Comparison of ENCODE assay signal across 22 mouse cellular contexts in genomic region chr9:102862260-102862659, GRCm38 (mm10). TPM values are rescaled to one million over a fixed set of nuclear protein-coding genes. Genes with fewer than 3 reads are reported as not detected.
DNase-seq lines count a peak whose midpoint lies in the region; ATAC-seq and TF ChIP-seq lines count a peak whose summit lies in the region.
"Had no signal": no experiment of that assay in that cellular context is flagged by ENCODE, and none has a peak within 500 bp of the region (broad histone marks: within the 10 kb centered on the region; RNA-seq: fewer than 3 reads in every experiment).

No protein-coding gene starts in this region.

- peaks cover 15% of the 10 kb centered on the region for H3K79me2 ChIP-seq in MEL (ENCODE audit: control insufficient read depth, insufficient read depth, low read length, poor library complexity)

- peaks cover 4% of the 10 kb centered on the region for H3K9me3 ChIP-seq in embryonic facial prominence, embryonic 13.5 days
- H3K9me3 ChIP-seq in embryonic facial prominence, embryonic 10.5 days = peaks cover 12% of the 10 kb centered on the region
- H3K9me3 ChIP-seq in heart, embryonic 16.5 days (replicated peaks; ENCODE audit: control insufficient read depth, low read length) = no peaks in the 10 kb centered on the region
- no peaks in the 10 kb centered on the region for H3K9me3 ChIP-seq in MEL (replicated peaks; ENCODE audit: insufficient read depth, low read length)
- 0 out of 2 replicates have a peak, but pooled peaks cover 6% of the 10 kb centered on the region for H3K9me3 ChIP-seq in intestine, embryonic 16.5 days (ENCODE audit: control insufficient read depth, low read length)
- H3K9me3 ChIP-seq: heart, embryonic 15.5 days; hindbrain, embryonic 15.5 days had no signal

- no peak overlapping the region; the same call in 1 of the 2 replicates for H3K27ac ChIP-seq in embryonic facial prominence, embryonic 13.5 days
- no peak overlapping the region for H3K27ac ChIP-seq in embryonic facial prominence, embryonic 10.5 days (replicated peaks)
- peak overlapping the region; percentile 82; the same call in 1 of the 2 replicates for H3K27ac ChIP-seq in heart, embryonic 16.5 days (ENCODE audit: low read length)
- peak overlapping the region; percentile 33; the same call in 1 of the 2 replicates for H3K27ac ChIP-seq in MEL (ENCODE audit: control insufficient read depth, low read depth, low read length)
- H3K27ac ChIP-seq in intestine, embryonic 16.5 days (ENCODE audit: low read length) = peak overlapping the region; percentile 57
- H3K27ac ChIP-seq in cerebellum, adult 2 months (ENCODE audit: insufficient read depth, low read length) = no peak overlapping the region
- H3K27ac ChIP-seq: forebrain, embryonic 12.5 days; gastrocnemius, adult 2 months; hindbrain, embryonic 15.5 days had no signal

- no peak for TF ChIP-seq RAD21 in MEL (IDR thresholded peaks at IDR 0.05; ENCODE audit: low read depth, low read length)

- 0 out of 2 replicates have a peak overlapping the region, but pooled peaks have one; percentile 4 for H3K9ac ChIP-seq in embryonic facial prominence, embryonic 13.5 days
- H3K9ac ChIP-seq in heart, embryonic 16.5 days (ENCODE audit: low read length) = no peak overlapping the region
- H3K9ac ChIP-seq in MEL (ENCODE audit: control insufficient read depth, low read depth, low read length, poor library complexity, severe bottlenecking) = no peak overlapping the region
- H3K9ac ChIP-seq in intestine, embryonic 16.5 days (ENCODE audit: low read depth, low read length) = 0 out of 2 replicates have a peak overlapping the region, but pooled peaks have one; percentile 43
- H3K9ac ChIP-seq: forebrain, embryonic 12.5 days; forebrain, postnatal 0 days; heart, embryonic 15.5 days; hindbrain, embryonic 15.5 days had no signal

- peaks cover 68% of the 10 kb centered on the region for H3K4me1 ChIP-seq in embryonic facial prominence, embryonic 13.5 days
- peaks cover 61% of the 10 kb centered on the region for H3K4me1 ChIP-seq in embryonic facial prominence, embryonic 10.5 days
- H3K4me1 ChIP-seq in heart, embryonic 16.5 days (ENCODE audit: control insufficient read depth, insufficient read depth, low read length) = peaks cover 59% of the 10 kb centered on the region
- peaks cover 13 to 47% of the 10 kb centered on the region in 2 experiments for H3K4me1 ChIP-seq in MEL (ENCODE audit: control insufficient read depth in 1 of 2, insufficient read depth in 2 of 2, low read length in 2 of 2)
- peaks cover 66% of the 10 kb centered on the region for H3K4me1 ChIP-seq in intestine, embryonic 16.5 days (ENCODE audit: control insufficient read depth, insufficient read depth, low read length)
- H3K4me1 ChIP-seq in cerebellum, adult 2 months (ENCODE audit: control insufficient read depth, insufficient read depth, low read length) = peaks cover 26% of the 10 kb centered on the region

- H3K27me3 ChIP-seq in embryonic facial prominence, embryonic 13.5 days = no peaks in the 10 kb centered on the region
- no peaks in the 10 kb centered on the region for H3K27me3 ChIP-seq in embryonic facial prominence, embryonic 10.5 days (replicated peaks; ENCODE audit: low read depth, poor library complexity, severe bottlenecking)
- H3K27me3 ChIP-seq in heart, embryonic 16.5 days (ENCODE audit: control insufficient read depth, insufficient read depth, low read length) = no peaks in the 10 kb centered on the region
- no peaks in the 10 kb centered on the region for H3K27me3 ChIP-seq in MEL (ENCODE audit: control insufficient read depth in 1 of 2, insufficient read depth in 2 of 2, low read length in 2 of 2)
- no peaks in the 10 kb centered on the region for H3K27me3 ChIP-seq in intestine, embryonic 16.5 days (replicated peaks; ENCODE audit: control insufficient read depth, insufficient read depth, low read length)
- H3K27me3 ChIP-seq in cerebellum, adult 2 months (ENCODE audit: control insufficient read depth, insufficient read depth, low read length) = no peaks in the 10 kb centered on the region
- H3K27me3 ChIP-seq: forebrain, embryonic 12.5 days; heart, embryonic 15.5 days; hindbrain, embryonic 15.5 days; Patski had no signal

- DNase-seq in embryonic facial prominence, embryonic 10.5 days (ENCODE audit: low spot score) = no peak
- no peak for DNase-seq in heart, adult 9 months (ENCODE audit: low spot score in 2 of 2)
- peak; percentile 71 for DNase-seq in MEL (ENCODE audit: low read depth, low spot score)
- no peak for DNase-seq in cerebellum, adult 2 months
- DNase-seq in urinary bladder, postnatal 25 days (ENCODE audit: low spot score) = no peak
- DNase-seq: adrenal gland, postnatal 14 days; cerebellum, adult 11-12 months; cerebellum, adult 9-11 months; cerebellum, postnatal 36 days; forebrain, postnatal 0 days; gastrocnemius, adult 2 months; gastrocnemius, postnatal 36 days; heart, adult 18-20 months; heart, postnatal 36 days had no signal

- no peak for TF ChIP-seq CTCF in MEL (IDR thresholded peaks at IDR 0.05 in 2 of 3, conservative IDR thresholded peaks at IDR 0.05 in 1 of 3; ENCODE audit: control insufficient read depth in 1 of 3, insufficient read depth in 1 of 3, low read depth in 2 of 3, low read length in 3 of 3, poor library complexity in 1 of 3, severe bottlenecking in 1 of 3)
- no peak for TF ChIP-seq CTCF in cerebellum, adult 2 months (IDR thresholded peaks at IDR 0.05; ENCODE audit: borderline replicate concordance, insufficient read depth, low read depth, low read length)

- TF ChIP-seq EP300 in MEL (IDR thresholded peaks at IDR 0.05; ENCODE audit: low read depth in 1 of 2, low read length in 2 of 2) = peak; percentile 74

- no peak for ATAC-seq in embryonic facial prominence, embryonic 13.5 days (ENCODE audit: insufficient number of reproducible peaks, insufficient read depth, low FRiP score, low TSS enrichment, low read depth)
- no peak for ATAC-seq in heart, embryonic 16.5 days (replicated peaks; ENCODE audit: extremely low read depth, insufficient read depth, low FRiP score)
- no peak for ATAC-seq in intestine, embryonic 16.5 days
- ATAC-seq: activated CD4-positive, CD25-positive, alpha-beta regulatory T cell, adult 4 months; forebrain, postnatal 0 days; Patski had no signal

- no peak overlapping the region for H3K4me3 ChIP-seq in embryonic facial prominence, embryonic 13.5 days
- no peak overlapping the region for H3K4me3 ChIP-seq in embryonic facial prominence, embryonic 10.5 days
- no peak overlapping the region for H3K4me3 ChIP-seq in heart, embryonic 16.5 days (ENCODE audit: low read length)
- no peak overlapping the region for H3K4me3 ChIP-seq in MEL (ENCODE audit: control insufficient read depth in 1 of 2, insufficient read depth in 1 of 2, low read depth in 2 of 2, low read length in 2 of 2)
- H3K4me3 ChIP-seq in intestine, embryonic 16.5 days (ENCODE audit: low read length) = no peak overlapping the region
- no peak overlapping the region for H3K4me3 ChIP-seq in cerebellum, adult 2 months (replicated peaks; ENCODE audit: insufficient read depth, low read depth, low read length)
- H3K4me3 ChIP-seq: forebrain, embryonic 12.5 days; gastrocnemius, adult 2 months; heart, embryonic 15.5 days; hindbrain, embryonic 15.5 days had no signal

- TF ChIP-seq POLR2A in MEL (IDR thresholded peaks at IDR 0.05; ENCODE audit: control insufficient read depth in 1 of 2, insufficient read depth in 1 of 2, low read depth in 1 of 2, low read length in 2 of 2, poor library complexity in 1 of 2) = no peak
- TF ChIP-seq POLR2A in cerebellum, adult 2 months (IDR thresholded peaks at IDR 0.05; ENCODE audit: borderline replicate concordance, insufficient read depth, low read length) = no peak

- 63% methylated on average over 3 of the region's 3 CpGs for WGBS in embryonic facial prominence, embryonic 13.5 days
- WGBS in embryonic facial prominence, embryonic 10.5 days = 78% methylated on average over 3 of the region's 3 CpGs
- whole genome bisulfite sequencing in heart, embryonic 16.5 days = 85% methylated on average over 3 of the region's 3 CpGs
- 67% methylated on average over 3 of the region's 3 CpGs for WGBS in intestine, embryonic 16.5 days
- 75% methylated on average over 3 of the region's 3 CpGs for WGBS in cerebellum, adult 2 months

- no peak overlapping the region for H3K4me2 ChIP-seq in embryonic facial prominence, embryonic 13.5 days
- no peak overlapping the region for H3K4me2 ChIP-seq in heart, embryonic 16.5 days (ENCODE audit: low read depth, low read length)
- no peak overlapping the region for H3K4me2 ChIP-seq in intestine, embryonic 16.5 days (ENCODE audit: low read depth, low read length)
- H3K4me2 ChIP-seq: forebrain, embryonic 12.5 days; heart, embryonic 15.5 days; hindbrain, embryonic 15.5 days had no signal

- peaks cover 26% of the 10 kb centered on the region for H3K36me3 ChIP-seq in embryonic facial prominence, embryonic 13.5 days
- H3K36me3 ChIP-seq in embryonic facial prominence, embryonic 10.5 days (replicated peaks) = peaks cover 62% of the 10 kb centered on the region
- 0 out of 2 replicates have a peak, but pooled peaks cover 8% of the 10 kb centered on the region for H3K36me3 ChIP-seq in heart, embryonic 16.5 days (ENCODE audit: control insufficient read depth, insufficient read depth)
- H3K36me3 ChIP-seq in MEL (ENCODE audit: control insufficient read depth in 1 of 2, insufficient read depth in 2 of 2, low read length in 2 of 2) = peaks cover 2 to 56% of the 10 kb centered on the region in 2 experiments; a peak in 2 of 4 replicates
- no peaks in the 10 kb centered on the region; the same call in 1 of the 2 replicates for H3K36me3 ChIP-seq in intestine, embryonic 16.5 days (ENCODE audit: control insufficient read depth, insufficient read depth, low read length)
- H3K36me3 ChIP-seq: heart, embryonic 15.5 days; hindbrain, embryonic 15.5 days had no signal

TF ChIP-seq in MEL, 35 proteins besides CTCF, POLR2A, EP300 and RAD21 (continues in another document):
- peak; percentile 68 for TF ChIP-seq ETS1 (IDR thresholded peaks at IDR 0.05; ENCODE audit: low read depth, low read length)
- peak; percentile 76 for TF ChIP-seq TCF12 (IDR thresholded peaks at IDR 0.05; ENCODE audit: low read depth, low read length)
- no peak for TF ChIP-seq ZMIZ1 (IDR thresholded peaks at IDR 0.05; ENCODE audit: low read depth, low read length)
- TF ChIP-seq MAX (IDR thresholded peaks at IDR 0.05; ENCODE audit: low read length) = peak; percentile 30; the same call in 1 of the 2 replicates
- peak; percentile 65 for TF ChIP-seq GATA1 (IDR thresholded peaks at IDR 0.05; ENCODE audit: low read depth, low read length)
- TF ChIP-seq MXI1 (IDR thresholded peaks at IDR 0.05; ENCODE audit: low read depth, low read length) = peak; percentile 75

RNA-seq across cellular contexts. Expression of gene Ryk, which starts 27.5 kb away (rescaled TPM):
- 25.4 and 26.5 TPM in 2 replicates for polyA plus RNA-seq in embryonic facial prominence, embryonic 13.5 days (2015; fragmentation: Nextera tagmentation; extraction: Ambion mirVana)
- 15.8 and 15.9 TPM in 2 replicates for polyA plus RNA-seq in embryonic facial prominence, embryonic 10.5 days (2016; fragmentation: Nextera tagmentation; extraction: Ambion mirVana)
- 12.5 and 15.5 TPM in 2 replicates for polyA plus RNA-seq in heart, embryonic 16.5 days (2015; fragmentation: Nextera tagmentation; extraction: Ambion mirVana)
- total RNA-seq in MEL (2012; rRNA removed) = 43.8 and 46.0 TPM in 2 replicates
- 10 to 100 TPM; 46.4 to 47.3 TPM for polyA plus RNA-seq in MEL (2012; ENCODE audit: insufficient read depth in 1 of 2, insufficient read length in 2 of 2, low read depth in 1 of 2, low replicate concordance in 2 of 2, missing spikeins in 1 of 2)
- polyA plus RNA-seq in intestine, embryonic 16.5 days (2015; fragmentation: Nextera tagmentation; extraction: Ambion mirVana) = 13.5 and 14.4 TPM in 2 replicates
- 34.6 and 37.5 TPM in 2 replicates for polyA plus RNA-seq in cerebellum, adult 2 months (2012; rRNA removed)

Comparison
In these comparisons a context has a peak if more than half of its experiments do, and no peak if none do; other contexts are left out.
1. H3K27ac ChIP-seq: peak in heart, embryonic 16.5 days (single experiment), MEL (single experiment) and intestine, embryonic 16.5 days (single experiment); none in embryonic facial prominence, embryonic 13.5 days (single experiment), embryonic facial prominence, embryonic 10.5 days (single experiment) and cerebellum, adult 2 months (single experiment).
2. H3K9ac ChIP-seq: peak in embryonic facial prominence, embryonic 13.5 days (single experiment) and intestine, embryonic 16.5 days (single experiment); none in heart, embryonic 16.5 days (single experiment) and MEL (single experiment).